Mouse (Mus musculus) thymus, adult 2 months (tissue): Measurements from ENCODE around the gene Entpd7.

Experiments
- CTCF ChIP-seq: fragments of 200-500 bp; IDR thresholded peaks from 2 replicates; pipeline ENCODE4 v1.5.1; 2012; ENCODE audit warnings: mild to moderate bottlenecking, control low read depth, low read length, moderate library complexity, borderline replicate concordance; ENCODE audit not compliant: control insufficient read depth, poor library complexity, insufficient read depth; ENCODE audit errors: extremely low read depth
- POLR2A ChIP-seq: fragments of 200-500 bp; IDR thresholded peaks from 2 replicates; pipeline ENCODE4 v1.6.1; 2012; ENCODE audit warnings: mild to moderate bottlenecking, low read length, control low read depth, moderate library complexity; ENCODE audit not compliant: control insufficient read depth, poor library complexity, insufficient read depth; ENCODE audit errors: extremely low read depth

DNA sequence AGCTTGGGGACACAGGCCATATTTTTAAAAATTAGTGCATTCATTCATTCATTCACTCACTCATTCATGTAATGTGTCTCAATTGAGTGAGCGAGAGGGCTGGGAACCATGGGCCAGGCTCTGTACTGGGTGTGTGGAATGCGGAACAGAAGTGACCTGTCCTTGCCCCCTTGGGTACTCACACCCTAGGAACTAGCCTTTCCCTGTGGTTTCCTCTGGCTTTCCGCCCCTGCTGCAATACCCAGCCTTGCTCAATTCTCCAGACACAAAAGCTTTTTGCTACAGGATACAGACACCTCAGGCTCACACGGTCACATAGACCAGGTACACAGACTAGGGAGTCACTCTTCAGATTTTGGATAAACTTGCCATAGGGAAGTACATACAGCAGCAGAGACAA is 41.1 kb upstream of the Entpd7 start:
- TF ChIP-seq POLR2A: no peak
- TF ChIP-seq CTCF: no peak
